Mouse (Mus musculus) embryonic facial prominence, embryonic 10.5 days (tissue): ENCODE measurements around the gene Cmss1. TPM values are rescaled to one million over a fixed set of nuclear protein-coding genes. Genes with fewer than 3 reads are reported as not detected.
A peak's percentile ranks its signal among the peaks of the same experiment; 100 is the strongest.

Experiments used
- DNase-seq: peaks from one replicate; pipeline ENCODE4 v3.0.0-alpha.2; 2017; ENCODE audit warnings: low spot score
- H3K27ac ChIP-seq: fragments of 300-500 bp; sonication (generic); replicated peaks from 2 replicates; pipeline ENCODE4 v1.5.1; 2016; ENCODE audit warnings: mild to moderate bottlenecking
- H3K27me3 ChIP-seq: fragments of 300-500 bp; sonication (generic); replicated peaks from 2 replicates; pipeline ENCODE4 v1.6.1; 2016; ENCODE audit warnings: low read depth, mild to moderate bottlenecking; ENCODE audit not compliant: poor library complexity, severe bottlenecking
- H3K36me3 ChIP-seq: fragments of 300-500 bp; sonication (generic); replicated peaks from 2 replicates; pipeline ENCODE4 v1.6.1; 2016; ENCODE audit warnings: mild to moderate bottlenecking, moderate library complexity
- H3K4me1 ChIP-seq: fragments of 300-500 bp; sonication (generic); 2 replicates; pipeline ENCODE4 v1.6.1; 2016
- H3K4me3 ChIP-seq: fragments of 300-500 bp; sonication (generic); 2 replicates; pipeline ENCODE4 v1.5.1; 2016; ENCODE audit warnings: mild to moderate bottlenecking, moderate library complexity
- H3K9me3 ChIP-seq: fragments of 300-500 bp; sonication (generic); 2 replicates; pipeline ENCODE4 v1.6.1; 2016; ENCODE audit warnings: mild to moderate bottlenecking
- WGBS: fragments of 180-500 bp; shearing (Covaris S2); methylation state at CpG from one replicate; pipeline ENCODE4 v1.1.7; 2016; 5-methylcytosine and 5-hydroxymethylcytosine counted together
- polyA plus RNA-seq: library from polyadenylated mRNA; unstranded; fragments of >200 nt; fragmentation: Nextera tagmentation; extraction: Ambion mirVana; gene quantifications from 2 replicates; pipeline ENCODE4 v1.2.1, GENCODE M21; 2016

Cmss1 gene
- polyA plus RNA-seq, 1 experiment from 2014 or later: 58.1 TPM

GRCm38 (mm10) chr16:57554886-57555400 is 51.7 kb downstream of the Cmss1 start:
- peaks cover 3% of the 10 kb centered on the region; the same call in 1 of the 2 replicates for H3K36me3 ChIP-seq
- H3K27me3 ChIP-seq: no peaks in the 10 kb centered on the region
- 82% methylated on average over 6 of the region's 6 CpGs for WGBS
- H3K27ac ChIP-seq: no peak overlapping the region
- H3K9me3 ChIP-seq: no peaks in the 10 kb centered on the region
- DNase-seq: no peak
- no peak overlapping the region for H3K4me3 ChIP-seq
- peaks cover 19% of the 10 kb centered on the region for H3K4me1 ChIP-seq

- no peak overlapping the region for H3K27ac ChIP-seq
- no peak for DNase-seq
- no peaks in the 10 kb centered on the region; the same call in 1 of the 2 replicates for H3K27me3 ChIP-seq
- H3K4me1 ChIP-seq: peaks cover 28% of the 10 kb centered on the region
- H3K9me3 ChIP-seq: no peaks in the 10 kb centered on the region
- peaks cover 3% of the 10 kb centered on the region; the same call in 1 of the 2 replicates for H3K36me3 ChIP-seq
- no peak overlapping the region for H3K4me3 ChIP-seq
Observed at GRCm38 (mm10) chr16:57553235-57553634, 53.4 kb downstream of the Cmss1 start.

- peaks cover 4% of the 10 kb centered on the region; the same call in 1 of the 2 replicates for H3K27me3 ChIP-seq
- 87% methylated on average over 5 of the region's 5 CpGs for WGBS
- H3K36me3 ChIP-seq: peaks cover 3% of the 10 kb centered on the region; the same call in 1 of the 2 replicates
Observed at GRCm38 (mm10) chr16:57552709-57553108, 54.0 kb downstream of the Cmss1 start.

GRCm38 (mm10) chr16:57551617-57552016 is 55.0 kb downstream of the Cmss1 start:
- H3K9me3 ChIP-seq: no peaks in the 10 kb centered on the region
- H3K4me3 ChIP-seq: no peak overlapping the region
- H3K27me3 ChIP-seq: peaks cover 4% of the 10 kb centered on the region; the same call in 1 of the 2 replicates
- no peak overlapping the region for H3K27ac ChIP-seq
- 85% methylated on average over 2 of the region's 2 CpGs for WGBS
- DNase-seq: no peak
- H3K4me1 ChIP-seq: peaks cover 28% of the 10 kb centered on the region
- peaks cover 3% of the 10 kb centered on the region; the same call in 1 of the 2 replicates for H3K36me3 ChIP-seq

More at GRCm38 (mm10) chr16:57552709-57553108, 54.0 kb downstream of the Cmss1 start:
- no peak for DNase-seq
- Histone ChIP-seq H3K4me1 (peaks cover 28% of the 10 kb centered on the region), H3K27ac (no peak overlapping the region), H3K9me3 (no peaks in the 10 kb centered on the region), H3K4me3 (no peak overlapping the region)

- Histone ChIP-seq H3K9me3 (no peaks in the 10 kb centered on the region), H3K27ac (no peak overlapping the region), H3K36me3 (peaks cover 3% of the 10 kb centered on the region; the same call in 1 of the 2 replicates), H3K27me3 (peaks cover 4% of the 10 kb centered on the region; the same call in 1 of the 2 replicates), H3K4me3 (peak overlapping the region; percentile 39), H3K4me1 (peaks cover 28% of the 10 kb centered on the region)
- no peak for DNase-seq
- 25% methylated on average over 2 of the region's 2 CpGs for WGBS
Observed at GRCm38 (mm10) chr16:57550817-57551216, 55.8 kb downstream of the Cmss1 start.

- Histone ChIP-seq H3K4me1 (peaks cover 28% of the 10 kb centered on the region), H3K27me3 (peaks cover 4% of the 10 kb centered on the region; the same call in 1 of the 2 replicates), H3K27ac (no peak overlapping the region), H3K9me3 (no peaks in the 10 kb centered on the region), H3K4me3 (peak overlapping the region; percentile 79), H3K36me3 (peaks cover 3% of the 10 kb centered on the region; the same call in 1 of the 2 replicates)
- 55% methylated on average over 3 of the region's 3 CpGs for WGBS
- no peak for DNase-seq
Observed at GRCm38 (mm10) chr16:57550088-57550487, 56.6 kb downstream of the Cmss1 start.

GRCm38 (mm10) chr16:57549061-57550037 is 57.3 kb downstream of the Cmss1 start:
- WGBS: 2% methylated on average over 64 of the region's 64 CpGs
- DNase-seq: peak; percentile 86
- H3K27ac ChIP-seq: peak overlapping the region; percentile 95
- H3K4me3 ChIP-seq: peak overlapping the region; percentile 79
- peaks cover 3% of the 10 kb centered on the region; the same call in 1 of the 2 replicates for H3K36me3 ChIP-seq
- H3K4me1 ChIP-seq: peaks cover 28% of the 10 kb centered on the region
- H3K9me3 ChIP-seq: no peaks in the 10 kb centered on the region
- peaks cover 4% of the 10 kb centered on the region; the same call in 1 of the 2 replicates for H3K27me3 ChIP-seq

- Histone ChIP-seq H3K4me1 (peaks cover 28% of the 10 kb centered on the region), H3K27ac (peak overlapping the region; percentile 95), H3K36me3 (no peaks in the 10 kb centered on the region; the same call in 1 of the 2 replicates), H3K27me3 (peaks cover 4% of the 10 kb centered on the region; the same call in 1 of the 2 replicates), H3K9me3 (no peaks in the 10 kb centered on the region), H3K4me3 (peak overlapping the region; percentile 79)
- no peak for DNase-seq
- whole genome bisulfite sequencing: 65% methylated on average over 2 of the region's 2 CpGs
Observed at GRCm38 (mm10) chr16:57548608-57549007, 58.1 kb downstream of the Cmss1 start.

- Histone ChIP-seq H3K36me3 (no peaks in the 10 kb centered on the region), H3K9me3 (peaks cover 4% of the 10 kb centered on the region; the same call in 1 of the 2 replicates), H3K27ac (no peak overlapping the region), H3K4me3 (no peak overlapping the region), H3K27me3 (peaks cover 4% of the 10 kb centered on the region; the same call in 1 of the 2 replicates), H3K4me1 (peaks cover 20% of the 10 kb centered on the region)
- WGBS: 79% methylated on average over 1 of the region's 1 CpGs
- DNase-seq: no peak
Observed at GRCm38 (mm10) chr16:57546355-57546754, 60.3 kb downstream of the Cmss1 start.

GRCm38 (mm10) chr16:57544441-57544840 is 62.2 kb downstream of the Cmss1 start:
- Histone ChIP-seq H3K36me3 (no peaks in the 10 kb centered on the region), H3K27ac (no peak overlapping the region), H3K9me3 (peaks cover 4% of the 10 kb centered on the region; the same call in 1 of the 2 replicates), H3K4me1 (peaks cover 7% of the 10 kb centered on the region; the same call in 1 of the 2 replicates), H3K4me3 (no peak overlapping the region), H3K27me3 (peaks cover 4% of the 10 kb centered on the region; the same call in 1 of the 2 replicates)
- no peak for DNase-seq
- 89% methylated on average over 8 of the region's 8 CpGs for WGBS

- no peaks in the 10 kb centered on the region for H3K36me3 ChIP-seq
- peaks cover 4% of the 10 kb centered on the region; the same call in 1 of the 2 replicates for H3K9me3 ChIP-seq
- H3K27me3 ChIP-seq: peaks cover 4% of the 10 kb centered on the region; the same call in 1 of the 2 replicates
- no peak for DNase-seq
- H3K4me1 ChIP-seq: no peaks in the 10 kb centered on the region
- 91% methylated on average over 3 of the region's 3 CpGs for WGBS
- H3K27ac ChIP-seq: no peak overlapping the region
- H3K4me3 ChIP-seq: no peak overlapping the region
Observed at GRCm38 (mm10) chr16:57543243-57543642, 63.4 kb downstream of the Cmss1 start.

- no peak for DNase-seq
- peaks cover 12% of the 10 kb centered on the region for H3K4me1 ChIP-seq
- H3K27ac ChIP-seq: no peak overlapping the region
- WGBS: 82% methylated on average over 7 of the region's 7 CpGs
- H3K27me3 ChIP-seq: no peaks in the 10 kb centered on the region
- no peaks in the 10 kb centered on the region for H3K36me3 ChIP-seq
- H3K4me3 ChIP-seq: no peak overlapping the region
- H3K9me3 ChIP-seq: no peaks in the 10 kb centered on the region
Observed at GRCm38 (mm10) chr16:57536511-57536910, 70.2 kb downstream of the Cmss1 start.
